14 mouse cellular contexts compared by ENCODE assay signal in the genomic region with DNA sequence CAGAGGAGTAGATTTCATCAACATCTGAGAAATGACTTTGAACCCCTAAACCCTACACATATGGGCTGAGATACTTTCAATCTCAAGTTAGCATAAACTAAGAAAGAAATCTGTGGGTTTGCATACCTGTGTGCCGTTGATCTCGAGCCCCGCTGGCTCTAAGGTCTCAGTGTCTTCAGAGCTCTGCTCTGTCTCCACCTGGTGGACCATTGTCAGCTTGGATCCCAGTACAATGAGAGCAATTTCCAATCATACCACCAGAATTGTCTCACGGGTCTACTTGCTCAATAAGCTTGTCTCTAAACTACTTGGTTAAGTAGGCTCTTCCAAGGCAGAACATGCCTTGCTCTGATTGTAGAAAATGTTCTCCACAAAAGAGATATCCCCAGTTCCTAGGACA.
DNase-seq lines count a peak whose midpoint lies in the region; ATAC-seq and TF ChIP-seq lines count a peak whose summit lies in the region.
"Had no signal": no experiment of that assay in that cellular context is flagged by ENCODE, and none has a peak within 500 bp of the region (broad histone marks: within the 10 kb centered on the region; RNA-seq: fewer than 3 reads in every experiment).

No protein-coding gene starts in this region.

- no peaks in the 10 kb centered on the region for H3K9me3 ChIP-seq in kidney, embryonic 16.5 days (ENCODE audit: low read length)
- H3K9me3 ChIP-seq in stomach, postnatal 0 days (ENCODE audit: control insufficient read depth, low read length), result no peaks in the 10 kb centered on the region
- H3K9me3 ChIP-seq: hindbrain, embryonic 10.5 days; midbrain, embryonic 13.5 days had no signal

- TF ChIP-seq EP300 in stomach, postnatal 0 days (optimal IDR thresholded peaks at IDR 0.05), result no peak

- DNase-seq in kidney, postnatal 36 days, result peak; percentile 16 to 46
- peak; percentile 81 for DNase-seq in CD4-positive, CD25-positive, alpha-beta regulatory T cell, adult 2 months (ENCODE audit: low read depth, low spot score)
- DNase-seq in NIH3T3 (ENCODE audit: low read depth), result peak; percentile 23
- no peak for DNase-seq in stomach, postnatal 0 days (ENCODE audit: low spot score)
- no peak for DNase-seq in layer of hippocampus, postnatal 10 days (ENCODE audit: low spot score in 2 of 2)
- DNase-seq in layer of hippocampus, adult 8-10 months (ENCODE audit: low spot score in 2 of 2), result no peak
- DNase-seq: cerebellum, postnatal 10 days; lung, adult 18-20 months; right cerebral cortex, adult 18-20 months had no signal

- H3K27me3 ChIP-seq in kidney, embryonic 16.5 days (ENCODE audit: insufficient read depth, low read length), result no peaks in the 10 kb centered on the region
- H3K27me3 ChIP-seq in stomach, postnatal 0 days (ENCODE audit: control insufficient read depth, insufficient read depth, low read length), result no peaks in the 10 kb centered on the region
- H3K27me3 ChIP-seq: midbrain, embryonic 13.5 days had no signal

- H3K4me2 ChIP-seq in kidney, embryonic 16.5 days (replicated peaks; ENCODE audit: low read depth, low read length), result no peak overlapping the region
- H3K4me2 ChIP-seq in stomach, postnatal 0 days (replicated peaks; ENCODE audit: low read depth), result no peak overlapping the region
- H3K4me2 ChIP-seq: midbrain, embryonic 13.5 days had no signal

- 87% methylated on average over 4 of the region's 4 CpGs for WGBS in kidney, embryonic 16.5 days
- WGBS in stomach, postnatal 0 days, result 88% methylated on average over 4 of the region's 4 CpGs

- TF ChIP-seq CTCF in stomach, postnatal 0 days (IDR thresholded peaks at IDR 0.05; ENCODE audit: low read depth), result peak; percentile 45

- H3K4me1 ChIP-seq in kidney, embryonic 16.5 days (ENCODE audit: insufficient read depth, low read length), result 0 out of 2 replicates have a peak, but pooled peaks cover 2% of the 10 kb centered on the region
- no peaks in the 10 kb centered on the region for H3K4me1 ChIP-seq in stomach, postnatal 0 days (replicated peaks; ENCODE audit: control insufficient read depth, insufficient read depth)

- no peaks in the 10 kb centered on the region for H3K36me3 ChIP-seq in kidney, embryonic 16.5 days (ENCODE audit: insufficient read depth, low read length)
- H3K36me3 ChIP-seq in stomach, postnatal 0 days (ENCODE audit: control insufficient read depth, insufficient read depth, low read length), result no peaks in the 10 kb centered on the region
- H3K36me3 ChIP-seq: G1E; hindbrain, embryonic 10.5 days; midbrain, embryonic 13.5 days had no signal

- no peak overlapping the region for H3K4me3 ChIP-seq in kidney, embryonic 16.5 days (ENCODE audit: low read length)
- no peak overlapping the region for H3K4me3 ChIP-seq in stomach, postnatal 0 days (ENCODE audit: low read depth, low read length)
- H3K4me3 ChIP-seq: hindbrain, embryonic 10.5 days; midbrain, embryonic 13.5 days had no signal

- ATAC-seq in kidney, embryonic 16.5 days (ENCODE audit: low FRiP score, low TSS enrichment), result no peak
- no peak for ATAC-seq in stomach, postnatal 0 days (ENCODE audit: low FRiP score, low TSS enrichment)
- ATAC-seq: forebrain, embryonic 16.5 days; midbrain, embryonic 13.5 days had no signal

- H3K27ac ChIP-seq in kidney, embryonic 16.5 days (ENCODE audit: low read length), result no peak overlapping the region
- no peak overlapping the region for H3K27ac ChIP-seq in stomach, postnatal 0 days (replicated peaks)
- H3K27ac ChIP-seq: hindbrain, embryonic 10.5 days; midbrain, embryonic 13.5 days had no signal

- no peak overlapping the region for H3K9ac ChIP-seq in kidney, embryonic 16.5 days (replicated peaks; ENCODE audit: low read length)
- no peak overlapping the region for H3K9ac ChIP-seq in stomach, postnatal 0 days (ENCODE audit: low read length)
- H3K9ac ChIP-seq: midbrain, embryonic 13.5 days had no signal

Comparison
In these comparisons a context has a peak if more than half of its experiments do, and no peak if none do; other contexts are left out.
1. DNase-seq: peak in kidney, postnatal 36 days (2 of 2), CD4-positive, CD25-positive, alpha-beta regulatory T cell, adult 2 months (single experiment) and NIH3T3 (single experiment); none in stomach, postnatal 0 days (single experiment), layer of hippocampus, postnatal 10 days (0 of 2) and layer of hippocampus, adult 8-10 months (0 of 2).